Mouse (Mus musculus) thymus, postnatal 10 days (tissue): ENCODE data around the gene Pdlim7.
A peak's percentile ranks its signal among the peaks of the same experiment; 100 is the strongest.

ENCODE experiments used
- DNase-seq, 2 experiments: peaks; one replicate each; pipeline ENCODE4 v3.0.0; 2021; ENCODE audit warnings: low spot score in 2 of 2

The Pdlim7 gene

DNA sequence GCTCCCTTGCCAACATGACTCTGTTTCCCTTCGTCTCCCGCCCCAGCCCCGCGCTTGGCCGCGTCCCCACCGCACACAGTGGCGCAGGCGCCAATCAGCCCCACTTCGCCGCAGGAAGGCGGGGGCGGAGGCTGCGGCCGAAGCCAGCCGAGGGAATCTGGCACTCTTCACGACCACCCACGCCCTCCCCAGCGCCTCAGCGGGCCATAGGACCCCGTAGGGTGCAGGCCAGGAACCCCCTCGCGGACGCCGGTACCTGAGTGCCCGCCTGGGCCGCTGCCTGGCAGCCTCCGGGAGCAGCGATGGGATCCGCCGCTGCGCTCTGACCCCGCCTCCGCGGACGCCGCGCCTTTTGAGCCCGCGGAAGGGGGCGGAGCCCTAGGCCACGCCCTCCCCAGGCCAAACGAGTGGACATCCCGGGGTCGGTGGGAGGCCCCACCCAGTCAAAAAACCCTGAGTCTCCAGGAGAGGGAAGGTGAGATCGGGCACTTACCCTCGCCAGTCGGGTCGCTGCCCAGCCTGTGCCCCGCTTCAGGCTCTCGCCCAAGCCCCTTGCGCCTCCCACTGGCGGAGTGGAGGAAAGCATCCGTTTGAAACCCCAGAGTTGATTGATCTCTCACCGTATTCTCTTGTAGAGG lies at the start of gene Pdlim7:
Pdlim7 (minus strand) TSS at position 566 of the 638 bp plus-strand sequence.
- peak; percentile 66 to 88 for DNase-seq

- no peak for DNase-seq
These were observed 44.0 kb upstream of the Pdlim7 start for GRCm38 (mm10) chr13:55557499-55557898.

DNA sequence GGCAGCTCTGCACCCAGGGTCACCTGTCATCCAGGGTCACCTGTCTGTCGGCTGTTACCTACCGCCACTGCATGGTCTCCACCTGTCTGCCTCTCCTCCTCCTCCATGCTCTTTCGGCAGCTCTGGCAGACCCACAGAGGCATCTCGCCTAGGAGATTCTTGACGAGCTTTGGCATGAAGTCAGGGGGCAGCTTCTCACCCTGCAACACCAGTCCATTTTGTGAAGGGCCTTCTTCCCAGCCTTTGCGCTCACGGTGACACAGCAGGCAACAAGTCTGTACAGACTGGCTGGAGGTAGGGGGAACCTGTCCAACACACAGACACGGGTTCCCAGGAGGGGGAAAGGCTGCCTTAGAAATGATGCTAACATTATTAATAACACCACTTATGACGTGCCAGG lies 42.4 kb upstream of the Pdlim7 start:
- no peak for DNase-seq

- no peak for DNase-seq
These were observed 35.6 kb upstream of the Pdlim7 start for GRCm38 (mm10) chr13:55549061-55549460.

- no peak for DNase-seq
These were observed 35.0 kb upstream of the Pdlim7 start for GRCm38 (mm10) chr13:55548426-55548825.

DNA sequence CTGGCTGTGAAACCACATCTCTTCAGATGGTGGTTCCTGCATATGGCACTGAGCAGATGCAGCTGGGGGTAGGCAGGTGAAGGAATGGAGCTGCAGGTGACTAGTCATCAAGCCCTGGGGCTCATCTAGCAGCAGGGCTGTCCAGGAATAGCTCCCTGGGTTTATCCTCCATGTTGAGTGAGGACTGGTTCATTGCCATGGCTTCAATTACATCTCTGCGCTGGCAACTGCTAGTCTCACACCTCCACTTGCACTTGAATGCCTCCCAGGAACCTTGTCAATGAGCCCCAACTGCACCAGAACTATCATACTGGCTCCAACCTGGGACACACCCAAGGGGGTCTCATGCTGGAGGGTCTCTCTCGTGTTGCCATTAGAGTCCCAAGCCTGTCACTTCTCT lies 34.4 kb upstream of the Pdlim7 start:
- no peak for DNase-seq

DNA sequence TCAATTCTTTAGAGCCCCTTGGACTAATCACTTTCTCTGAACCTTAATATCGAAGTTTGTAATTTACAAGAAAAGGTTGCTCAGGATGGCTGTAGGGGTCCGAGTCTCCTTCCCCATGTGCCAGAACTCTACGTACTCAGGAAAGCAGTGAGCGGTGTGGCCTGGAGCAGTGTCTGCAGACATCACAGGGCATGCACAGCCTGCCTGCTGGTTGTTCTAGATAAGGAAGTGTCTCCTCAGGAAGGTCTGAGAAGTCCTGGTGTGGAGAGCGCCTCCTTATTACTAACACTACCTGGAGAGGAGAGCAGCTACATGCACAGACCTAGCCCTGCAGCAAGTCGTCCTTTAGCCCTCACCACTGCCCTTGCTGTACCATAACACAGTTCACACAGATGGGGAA lies 31.3 kb upstream of the Pdlim7 start:
- no peak for DNase-seq

- no peak for DNase-seq
These were observed 30.0 kb upstream of the Pdlim7 start for GRCm38 (mm10) chr13:55543447-55543846.

DNA sequence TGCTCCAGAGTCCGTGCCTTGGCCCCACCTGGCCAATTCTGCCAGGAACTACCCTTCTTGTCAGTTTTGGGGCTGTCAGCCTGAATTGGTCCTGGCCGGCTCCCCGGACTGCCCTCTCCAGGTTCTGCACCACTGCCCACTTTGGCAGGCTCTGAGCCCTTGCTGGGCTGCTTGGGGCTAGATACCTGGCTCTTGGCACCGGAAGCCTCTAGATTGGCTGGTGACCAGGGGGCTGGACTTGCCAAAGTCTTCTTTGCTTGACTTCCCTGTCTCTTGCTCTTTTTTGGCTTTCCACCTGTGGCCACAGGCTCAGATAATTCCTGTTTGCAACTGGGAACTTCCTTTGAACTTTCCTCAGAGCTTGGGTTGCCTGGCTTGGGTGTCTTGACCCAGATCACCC lies 29.4 kb upstream of the Pdlim7 start:
- no peak for DNase-seq

DNA sequence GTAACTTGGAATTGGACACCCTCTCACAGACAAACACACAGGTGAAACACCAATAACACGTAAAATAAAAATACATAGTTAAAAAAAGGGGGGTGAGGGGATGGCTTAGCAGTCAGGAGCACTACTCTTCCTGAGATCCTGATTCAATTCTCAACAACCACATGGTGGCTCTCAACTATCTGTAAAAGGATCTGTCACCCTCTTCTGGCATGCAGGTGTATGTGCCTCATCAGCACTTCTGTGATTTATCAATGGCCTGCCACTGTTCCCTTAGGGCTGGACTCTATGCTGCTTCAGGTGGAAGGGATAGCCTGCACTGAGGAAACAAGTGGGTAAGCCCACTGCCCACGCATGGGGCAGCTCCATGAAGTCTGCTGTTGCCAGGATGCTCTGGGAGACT lies 27.5 kb upstream of the Pdlim7 start:
- DNase-seq, result peak in 1 of 2 experiments; percentile 38

- DNase-seq, result peak; percentile 95 to 98
These were observed 23.0 kb upstream of the Pdlim7 start, which contains the start of gene Ddx41 for GRCm38 (mm10) chr13:55536194-55537175. Gene Ddx41 (minus strand): TSS chr13:55536658.

DNA sequence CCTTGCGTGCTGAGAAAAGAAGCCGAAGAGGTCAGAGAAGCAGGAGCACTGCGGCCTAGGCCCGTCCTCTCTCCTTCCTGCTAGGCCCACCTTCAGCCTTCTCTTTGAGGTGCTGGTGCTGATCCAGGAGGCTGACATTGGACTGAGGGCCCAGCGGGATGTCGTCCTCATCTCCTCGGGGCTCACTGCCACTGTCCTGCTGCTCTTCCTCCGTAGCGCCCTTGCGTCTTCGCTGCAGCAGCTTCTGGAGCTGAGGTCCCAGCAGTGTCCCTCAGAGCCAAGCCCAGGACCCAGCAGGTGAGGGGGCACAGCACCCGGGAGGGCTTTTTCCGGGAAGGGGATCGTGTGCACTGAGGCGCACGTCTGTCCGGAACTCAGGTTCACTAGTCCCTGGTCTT lies 22.3 kb upstream of the Pdlim7 start:
- no peak for DNase-seq

DNA sequence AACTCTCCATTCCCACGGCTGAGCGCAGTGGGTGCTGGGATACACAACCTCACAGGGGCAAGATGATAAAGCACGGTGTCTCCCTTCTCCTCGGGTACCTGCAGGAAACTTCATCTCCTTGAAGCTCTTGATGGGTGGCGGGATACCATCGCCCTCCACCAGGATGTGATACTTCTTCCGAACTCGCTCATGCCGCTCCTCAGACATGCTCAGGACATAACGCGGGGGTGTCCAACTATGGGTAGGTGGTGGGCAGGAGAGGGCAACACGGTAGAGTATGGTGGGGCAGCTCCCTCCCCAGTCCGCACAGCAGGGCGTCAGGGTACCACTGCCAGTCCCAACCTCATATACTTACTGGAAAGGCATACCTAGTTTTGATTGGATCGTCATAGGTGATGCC lies 21.7 kb upstream of the Pdlim7 start:
- no peak for DNase-seq

- DNase-seq, result no peak
These were observed 15.9 kb upstream of the Pdlim7 start, which contains the start of gene Dok3 for GRCm38 (mm10) chr13:55529198-55529915. Gene Dok3 (minus strand): TSS chr13:55529296.

DNA sequence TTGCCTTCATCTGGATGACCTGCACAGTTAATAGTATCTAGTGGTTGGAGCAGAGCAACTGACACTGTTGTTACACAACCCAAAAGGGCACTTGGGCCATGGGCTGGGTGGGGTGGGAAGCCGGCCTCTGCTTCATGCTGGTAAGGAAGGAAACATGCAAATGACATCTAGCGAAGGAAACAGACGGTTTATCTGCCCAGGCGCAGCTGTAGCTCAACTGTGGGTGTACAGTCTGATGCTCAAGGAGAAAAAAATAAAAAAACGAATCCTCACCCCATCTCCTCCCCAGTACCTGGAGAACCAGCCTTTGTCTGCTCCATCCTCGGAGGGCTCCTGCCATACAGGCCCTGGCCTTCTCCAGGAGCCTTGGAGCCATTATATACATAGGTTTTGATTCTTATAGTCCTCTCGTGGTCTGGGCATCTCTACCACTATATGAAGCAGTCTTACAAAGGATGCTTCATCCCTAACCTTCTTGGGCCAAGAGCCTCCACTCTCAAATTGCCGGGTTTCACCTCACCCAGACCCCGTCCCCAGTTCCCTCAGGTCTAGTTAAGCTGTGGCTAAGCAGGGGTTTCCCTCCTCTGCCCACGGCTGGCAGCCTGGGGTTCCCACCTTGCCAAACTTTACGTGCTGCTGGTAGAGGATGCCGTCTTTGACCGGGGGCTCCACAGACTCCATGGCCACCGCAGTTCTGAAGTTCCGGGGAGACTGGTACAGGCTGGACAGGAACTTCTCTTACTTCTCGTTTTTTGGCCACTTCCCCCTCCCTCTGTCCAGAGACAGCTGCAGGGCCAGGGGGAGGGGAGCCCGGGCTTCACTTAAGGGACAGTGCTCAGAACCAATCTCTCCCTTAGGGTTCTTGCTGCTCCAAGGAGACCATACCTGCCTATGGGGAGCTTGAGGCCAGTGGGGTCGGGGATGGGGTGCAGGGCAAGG lies 14.6 kb upstream of the Pdlim7 start:
- no peak for DNase-seq

GRCm38 (mm10) chr13:55527212-55527611 lies 13.7 kb upstream of the Pdlim7 start:
- no peak for DNase-seq

- no peak for DNase-seq
These were observed 12.5 kb upstream of the Pdlim7 start for GRCm38 (mm10) chr13:55525733-55526553.

DNA sequence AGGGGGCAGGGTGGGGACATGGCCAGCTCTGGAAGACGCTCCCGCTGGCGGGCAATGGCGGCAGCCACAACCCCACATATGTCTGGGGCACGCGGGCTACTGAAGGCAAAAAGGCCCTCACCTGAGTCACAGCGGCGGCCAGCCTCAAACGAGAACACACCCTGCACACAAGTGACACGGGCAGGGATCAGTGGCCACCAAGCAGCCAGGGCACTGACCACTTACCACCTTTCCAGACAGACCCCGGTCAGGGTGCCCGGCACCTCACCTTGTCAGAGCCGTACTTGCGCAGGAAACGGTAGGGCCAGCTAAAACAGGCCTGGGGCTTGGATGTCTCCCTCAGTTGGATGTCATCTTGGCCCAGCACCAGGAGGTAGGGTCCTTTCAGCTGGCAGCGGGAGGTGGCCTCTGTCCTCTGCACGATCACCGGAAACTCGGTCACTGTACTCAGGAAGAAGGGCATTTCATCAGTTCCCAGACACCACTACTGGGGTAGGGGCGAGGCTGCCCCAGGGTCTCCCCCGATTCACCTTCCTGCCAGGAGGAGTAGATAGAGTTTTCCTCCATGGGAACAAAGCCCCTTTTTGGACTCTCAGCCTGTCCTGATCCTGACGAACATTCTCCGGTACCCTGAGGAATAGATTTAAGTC lies 10.6 kb upstream of the Pdlim7 start:
- DNase-seq, result no peak

- no peak for DNase-seq
These were observed 9.8 kb upstream of the Pdlim7 start for GRCm38 (mm10) chr13:55523278-55523677.

DNA sequence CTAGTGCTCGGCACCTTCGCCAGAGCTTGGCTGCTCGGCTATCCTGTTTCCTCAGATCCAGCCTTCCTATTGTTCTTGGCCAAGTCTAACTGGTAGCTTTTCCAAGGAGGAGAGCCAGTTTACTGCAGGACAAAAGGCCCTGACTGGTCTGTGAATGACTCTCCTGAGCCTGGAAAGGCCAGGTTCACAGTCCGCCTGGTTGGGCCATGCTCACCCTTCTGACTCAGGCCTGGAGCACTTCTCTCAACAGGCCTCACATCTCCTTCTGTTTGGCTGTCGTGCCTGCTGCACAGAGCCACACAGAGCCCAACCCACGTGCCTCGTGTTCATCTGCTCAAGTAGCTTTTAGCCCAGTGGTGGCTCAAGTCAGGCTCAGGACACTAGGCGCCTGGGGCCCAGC lies 9.3 kb upstream of the Pdlim7 start:
- no peak for DNase-seq
